Mouse (Mus musculus) urinary bladder, postnatal 14 days (tissue): Measurements from ENCODE around the gene Vmn1r31.

Experiments
- DNase-seq: peaks from one replicate; pipeline ENCODE4 v3.0.0; 2021; ENCODE audit warnings: low spot score

Vmn1r31 gene

DNA sequence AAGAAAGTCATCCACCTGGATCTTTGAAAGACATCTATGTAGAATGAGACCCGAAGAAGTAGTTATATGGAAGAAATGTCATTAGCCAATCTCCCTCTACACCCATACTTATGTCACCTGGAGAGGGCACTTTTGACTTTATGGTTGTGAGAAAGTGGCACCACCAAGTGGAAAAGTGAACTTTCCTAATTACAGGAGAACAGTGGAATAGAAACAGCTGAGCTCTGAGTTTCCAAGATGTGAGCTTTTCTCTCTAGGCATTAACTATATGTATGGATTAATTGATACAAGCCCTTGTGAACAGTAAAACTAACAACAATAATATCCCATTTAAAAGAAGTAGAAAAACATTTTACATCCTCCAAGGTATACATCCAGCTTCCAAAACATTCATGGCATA lies at the start of gene Vmn1r31:
Vmn1r31 (minus strand) TSS at position 101 of the 400 bp plus-strand sequence.
- no peak for DNase-seq

DNA sequence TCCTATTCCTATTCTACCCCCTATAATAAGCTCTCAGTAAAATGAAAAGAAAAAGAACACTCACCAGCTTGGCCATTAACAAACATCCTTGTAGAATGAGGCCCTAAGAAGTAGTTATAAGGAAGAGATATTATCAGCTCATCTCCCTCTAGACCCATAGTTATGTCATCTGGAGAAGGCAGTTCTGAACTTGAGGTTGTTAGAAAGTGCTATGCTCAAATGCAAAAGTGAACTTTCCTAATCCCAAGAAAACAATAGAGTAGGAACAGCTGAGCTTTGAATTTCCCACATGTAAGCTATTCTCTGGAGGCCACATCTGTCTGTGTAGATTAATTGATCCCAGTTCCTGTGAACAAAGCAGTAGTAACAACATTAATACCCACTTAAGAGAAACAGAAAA lies 31.8 kb downstream of the Vmn1r31 start, which contains the start of gene Vmn1r30:
Vmn1r30 (minus strand) TSS at position 101 of the 400 bp plus-strand sequence.
- DNase-seq, result no peak
